Mouse (Mus musculus) macrophage (primary cell): ENCODE data around the gene Tmem269. TPM values are rescaled to one million over a fixed set of nuclear protein-coding genes. Genes with fewer than 3 reads are reported as not detected.

ENCODE experiments used
- polyA plus RNA-seq: library from polyadenylated mRNA; stranded (reverse); fragments of 250-400 nt; gene quantifications from 3 replicates; pipeline ENCODE4 v1.2.4, GENCODE M21; 2018; ENCODE audit warnings: inconsistent platforms

Tmem269 gene
- polyA plus RNA-seq, 1 experiment from 2014 or later, result not detected

Other genes with a start within 250 kb of the Tmem269 start
- gene Slc2a1, start 109.5 kb downstream of the Tmem269 start, polyA plus RNA-seq, result 5.5 to 14.5 TPM (median 7.5 TPM) in 3 replicates
- 1.2 to 2.2 TPM (median 1.6 TPM) in 3 replicates for gene Zfp691, start 44.0 kb downstream of the Tmem269 start, polyA plus RNA-seq
- not detected in 3 replicates for gene Ermap, start 28.2 kb downstream of the Tmem269 start, polyA plus RNA-seq
- 6.9 to 28.4 TPM (median 27.3 TPM) in 3 replicates for gene Svbp, start 22.9 kb downstream of the Tmem269 start, polyA plus RNA-seq
- 3.0 to 4.3 TPM (median 3.1 TPM) in 3 replicates for gene AU022252, start 14.5 kb upstream of the Tmem269 start, polyA plus RNA-seq
- gene P3h1, start 14.7 kb upstream of the Tmem269 start, polyA plus RNA-seq, result 4.6 to 7.6 TPM (median 5.8 TPM) in 3 replicates
- not detected in 3 replicates for gene Cldn19, start 37.2 kb upstream of the Tmem269 start, polyA plus RNA-seq
- 671 to 1,591 TPM (median 793 TPM) in 3 replicates for gene Ybx1, start 76.4 kb upstream of the Tmem269 start, polyA plus RNA-seq
- 19.8 to 39.9 TPM (median 33.9 TPM) in 3 replicates for gene Ppih, start 102.3 kb upstream of the Tmem269 start, polyA plus RNA-seq
- gene Ccdc30, start 197.3 kb upstream of the Tmem269 start, polyA plus RNA-seq, result not detected in 3 replicates
- 8.4 to 12.4 TPM (median 9.1 TPM) in 3 replicates for gene Ppcs, start 204.2 kb upstream of the Tmem269 start, polyA plus RNA-seq
- not detected in 3 replicates for gene Zmynd12, start 204.6 kb upstream of the Tmem269 start, polyA plus RNA-seq